Mouse (Mus musculus): ENCODE results near the gene Dph1.

Dph1 gene

DNA sequence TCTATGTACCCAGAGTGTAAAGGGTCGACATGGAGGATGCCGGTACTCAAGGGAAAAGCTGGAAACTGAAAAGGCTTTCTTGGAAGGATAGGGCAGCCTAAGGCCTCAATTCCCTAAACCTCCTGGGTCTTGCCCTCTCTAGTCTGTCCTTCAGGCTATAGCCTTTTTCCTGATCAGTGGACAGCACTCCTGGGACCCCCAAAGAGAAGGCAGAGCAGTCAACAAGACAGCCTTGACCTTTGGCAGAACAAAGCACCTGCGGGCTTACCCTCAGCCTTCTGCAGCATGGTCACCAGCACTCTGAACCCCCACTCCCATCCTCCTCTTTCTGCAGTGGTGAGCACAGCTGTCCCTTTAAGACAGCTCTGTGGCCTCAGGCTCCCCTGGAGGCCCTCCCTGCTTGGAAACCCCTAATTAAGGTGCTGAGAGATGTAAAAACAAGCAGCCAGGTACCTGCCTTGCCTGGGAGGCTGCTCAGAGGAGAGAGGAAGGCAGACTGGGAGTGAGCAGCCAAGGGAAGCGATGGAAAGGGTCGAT lies at the start of gene Dph1:
TSS of gene Dph1 (minus strand) at position 337 of the 537 bp plus-strand sequence.
- DNase-seq (ENCODE audit: low spot score in 2 of 2), result no peak

DNA sequence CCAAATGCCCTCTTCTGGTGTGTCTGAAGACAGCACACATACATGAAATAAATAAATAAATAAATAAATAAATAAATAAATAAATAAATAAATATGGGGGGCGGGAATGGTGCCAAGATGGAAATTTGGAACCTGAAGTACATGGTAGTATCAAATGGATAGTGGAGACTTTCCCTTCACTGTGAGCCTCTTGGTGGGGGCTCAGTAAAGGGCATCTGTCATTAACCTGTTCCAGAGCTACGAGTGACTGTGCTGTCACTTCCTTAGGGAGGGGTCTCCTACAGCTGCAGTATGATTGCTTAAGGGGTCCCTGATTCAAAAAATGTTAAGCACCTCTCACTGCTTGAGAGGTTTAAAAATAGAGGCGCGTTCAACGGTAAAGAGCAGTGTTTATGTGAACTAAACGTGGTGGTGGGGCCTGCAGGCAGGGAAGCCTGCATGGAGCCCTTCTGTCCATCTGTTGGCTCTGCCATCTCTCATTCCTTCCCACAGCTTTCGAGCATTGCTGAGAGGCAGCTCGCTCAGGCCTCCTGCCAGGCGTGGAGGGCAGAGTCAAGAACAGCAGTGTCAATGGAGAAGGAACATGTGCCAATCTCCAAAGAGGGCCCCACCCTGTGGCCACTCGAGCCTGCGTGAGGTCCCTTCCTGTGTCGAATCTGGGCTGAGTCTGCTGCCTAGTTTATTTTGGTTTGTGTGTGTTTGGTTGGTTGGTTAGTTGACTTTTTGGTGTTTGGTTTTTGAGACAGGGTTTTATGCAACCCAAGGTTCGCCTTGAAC lies 49.3 kb upstream of the Dph1 start:
- peak in 1 of 2 experiments; percentile 52 for DNase-seq (ENCODE audit: low spot score in 2 of 2)

DNA sequence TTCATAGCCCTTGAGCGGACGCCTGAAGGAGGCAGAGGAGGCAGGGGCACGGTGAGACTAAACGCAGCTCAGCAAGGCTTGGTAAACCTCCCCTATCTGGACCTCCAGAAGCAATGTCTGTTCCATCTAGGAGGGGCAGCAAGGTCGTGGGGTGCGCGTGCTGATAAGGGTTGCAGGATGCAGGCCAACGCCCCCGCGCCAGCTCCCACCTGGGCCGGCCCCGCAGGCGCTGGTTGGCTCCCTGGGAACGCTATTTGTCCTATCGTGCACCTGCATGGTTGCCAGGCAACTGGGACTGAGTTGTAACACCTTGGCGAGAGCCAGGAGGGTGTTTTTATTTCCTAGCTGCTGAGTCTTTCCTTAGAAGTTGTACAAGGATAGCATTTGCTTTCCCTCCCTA lies 43.7 kb upstream of the Dph1 start:
- no peak for DNase-seq (ENCODE audit: low spot score in 2 of 2)

DNA sequence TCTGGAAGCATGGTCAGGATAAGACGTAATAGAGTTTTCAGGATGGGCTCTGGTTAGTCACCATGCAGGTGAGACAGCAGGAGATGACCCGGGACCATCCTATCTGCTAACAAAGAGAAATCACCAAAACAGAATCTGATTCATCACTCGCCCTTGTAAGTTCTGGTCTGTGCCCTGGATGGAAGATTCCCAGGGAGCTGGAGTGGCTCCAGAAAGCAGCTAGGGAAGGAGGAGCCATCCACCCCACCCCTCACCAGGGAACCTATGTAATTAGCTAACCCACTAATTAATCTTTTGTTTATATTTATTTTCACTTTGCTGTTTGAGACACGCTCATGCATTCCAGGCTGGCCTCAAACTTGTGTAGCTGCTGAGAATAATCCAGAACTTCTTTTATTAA lies 41.4 kb upstream of the Dph1 start:
- no peak for DNase-seq (ENCODE audit: low spot score in 2 of 2)

DNA sequence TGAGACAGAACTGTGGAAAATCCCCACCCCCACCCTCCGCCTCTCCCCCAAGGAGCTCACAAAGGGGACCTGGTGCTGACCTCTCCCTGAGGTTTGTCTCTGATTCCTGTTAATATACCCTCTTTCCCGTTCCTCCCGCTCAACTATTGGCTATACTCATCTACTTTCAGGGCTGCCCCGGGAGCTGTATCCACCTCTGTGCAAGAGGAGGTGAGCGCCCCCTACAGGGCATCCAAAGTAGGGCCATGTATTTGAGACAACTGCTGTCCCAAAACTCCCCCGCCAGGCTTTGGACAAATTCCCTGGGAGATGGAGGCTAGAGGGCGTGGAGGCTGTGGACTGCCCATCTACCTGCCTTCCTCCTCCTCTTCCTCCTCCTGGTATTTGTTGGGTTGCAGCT lies 40.7 kb upstream of the Dph1 start:
- DNase-seq (ENCODE audit: low spot score in 2 of 2), result peak in 1 of 2 experiments; percentile 44

DNA sequence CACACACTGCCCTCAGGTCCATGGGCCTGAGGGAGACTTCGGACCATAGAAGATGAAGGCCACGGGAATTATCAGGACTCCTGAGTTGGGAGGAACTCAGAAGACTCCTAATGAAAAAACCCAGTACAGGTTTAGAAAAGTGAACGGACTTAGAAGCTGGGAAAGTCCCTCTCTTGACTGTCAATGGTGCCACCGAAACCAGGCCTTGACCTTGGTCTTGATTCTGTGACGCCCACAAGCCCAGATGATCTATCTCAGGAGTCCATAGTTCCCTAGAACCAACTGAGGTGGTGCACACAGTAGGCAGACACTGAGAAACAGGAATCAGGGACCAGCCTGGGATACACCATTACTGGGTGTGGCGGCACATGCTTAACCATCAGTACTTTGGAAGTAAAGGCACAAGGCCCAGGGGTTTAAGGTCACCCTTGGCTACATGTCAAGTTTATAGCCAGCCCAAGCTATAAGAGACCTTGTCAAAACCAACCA lies 39.3 kb upstream of the Dph1 start:
- no peak for DNase-seq (ENCODE audit: low spot score in 2 of 2)

DNA sequence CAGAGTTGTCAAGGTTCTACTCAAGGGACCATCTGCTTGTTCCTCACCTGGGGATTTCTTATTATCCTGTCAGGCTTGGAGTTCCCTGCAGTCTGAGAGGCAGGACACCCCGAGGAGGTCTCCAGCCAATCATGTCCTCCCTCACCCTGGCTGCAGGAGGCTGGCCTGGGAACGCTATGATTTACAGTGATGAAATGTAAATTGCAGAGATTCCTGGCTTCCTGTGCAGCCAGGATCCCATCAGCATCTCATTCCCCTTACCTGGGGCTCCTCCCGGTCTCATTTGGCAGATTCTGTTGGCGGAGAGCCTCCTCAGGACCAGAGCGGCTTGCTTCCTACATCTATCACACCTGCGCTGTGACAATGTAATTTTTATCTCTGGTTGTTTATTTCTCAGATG lies 38.2 kb upstream of the Dph1 start:
- no peak for DNase-seq (ENCODE audit: low spot score in 2 of 2)

DNA sequence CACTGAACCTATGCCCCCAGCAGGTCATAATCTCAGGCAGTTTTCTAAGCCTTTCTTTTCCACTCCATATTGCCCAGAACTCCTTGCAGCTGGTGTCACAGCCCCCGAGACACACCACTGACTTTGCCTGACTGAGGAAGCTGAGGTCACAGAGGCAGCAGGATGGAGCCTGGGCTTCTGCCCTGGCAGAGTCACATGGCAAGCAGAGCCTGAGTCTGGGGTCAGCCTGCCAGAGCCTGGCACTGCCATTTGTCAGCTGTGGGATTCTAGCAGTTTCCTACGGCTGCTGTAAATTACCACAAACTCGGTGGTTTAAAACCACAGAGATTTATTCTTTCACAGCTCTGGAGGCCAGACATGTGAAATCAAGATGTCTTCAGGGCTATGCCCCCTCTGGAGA lies 36.6 kb upstream of the Dph1 start:
- no peak for DNase-seq (ENCODE audit: low spot score in 2 of 2)

DNA sequence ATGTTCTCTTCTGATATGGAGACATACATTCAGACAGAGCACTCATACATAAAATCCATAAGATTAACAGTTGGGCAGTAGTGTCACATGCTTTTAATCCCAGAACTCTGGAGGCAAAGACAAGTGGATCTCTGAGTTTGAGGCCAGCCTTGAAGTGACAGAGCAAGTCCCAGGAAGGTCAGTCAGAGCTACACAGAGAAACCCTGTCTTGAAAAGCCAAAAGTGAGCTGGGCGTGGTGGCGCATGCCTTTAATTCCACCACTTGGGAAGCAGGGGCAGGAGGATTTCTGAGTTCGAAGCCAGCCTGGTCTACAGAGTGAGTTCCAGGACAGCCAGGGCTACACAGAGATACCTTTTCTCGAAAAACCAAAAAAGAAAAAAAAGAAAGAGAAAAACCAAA lies 33.8 kb upstream of the Dph1 start:
- DNase-seq (ENCODE audit: low spot score in 2 of 2), result no peak

DNA sequence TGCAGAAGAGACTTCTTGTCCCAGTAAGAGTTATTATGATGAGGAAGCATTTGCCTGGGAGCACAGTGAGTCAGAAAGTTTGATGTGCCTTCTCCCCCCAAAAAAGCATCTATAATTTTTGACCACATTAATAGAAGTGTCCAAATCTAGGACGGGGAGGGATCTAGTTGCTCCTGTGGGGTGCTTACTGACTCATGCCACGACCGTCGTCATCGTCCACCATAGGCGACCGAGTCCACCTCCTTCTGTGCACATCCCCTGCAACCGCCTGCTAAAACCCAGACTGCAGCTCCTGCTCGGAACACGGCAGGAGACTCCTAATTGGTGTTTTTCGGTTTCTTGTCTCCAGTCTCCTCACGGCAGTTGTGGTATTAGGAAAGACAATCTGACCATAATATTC lies 33.0 kb upstream of the Dph1 start:
- no peak for DNase-seq (ENCODE audit: low spot score in 2 of 2)

DNA sequence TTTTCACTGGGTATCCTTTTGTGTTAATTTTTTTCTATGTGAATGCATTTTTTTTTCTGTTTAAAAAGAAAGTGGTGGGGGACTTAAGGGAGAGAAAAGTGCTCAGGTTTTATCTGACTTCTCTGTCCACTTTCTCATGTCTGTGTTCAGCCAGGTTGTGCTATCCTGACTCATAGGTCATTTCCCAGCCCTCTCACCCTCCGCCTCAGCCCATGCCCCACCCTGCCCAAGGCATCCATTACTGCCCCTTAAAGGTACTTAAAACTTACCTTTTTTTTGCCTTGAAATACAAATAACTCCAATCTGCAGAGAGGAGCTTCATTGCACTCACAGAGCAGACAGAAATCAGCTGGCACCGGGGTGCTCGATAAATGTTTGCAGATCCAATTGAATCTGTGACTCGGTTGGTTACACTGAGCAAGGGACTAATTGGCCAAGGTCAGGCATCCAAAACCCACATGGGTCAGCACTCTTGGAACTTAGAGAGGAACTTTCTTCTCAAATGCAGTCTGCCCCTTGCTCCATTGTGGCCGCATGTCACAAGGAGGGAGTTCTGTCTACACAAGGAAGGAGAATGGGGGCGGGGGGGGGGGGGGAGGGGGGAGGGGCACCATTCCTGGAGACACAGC lies 29.6 kb upstream of the Dph1 start:
- DNase-seq (ENCODE audit: low spot score in 2 of 2), result no peak

DNA sequence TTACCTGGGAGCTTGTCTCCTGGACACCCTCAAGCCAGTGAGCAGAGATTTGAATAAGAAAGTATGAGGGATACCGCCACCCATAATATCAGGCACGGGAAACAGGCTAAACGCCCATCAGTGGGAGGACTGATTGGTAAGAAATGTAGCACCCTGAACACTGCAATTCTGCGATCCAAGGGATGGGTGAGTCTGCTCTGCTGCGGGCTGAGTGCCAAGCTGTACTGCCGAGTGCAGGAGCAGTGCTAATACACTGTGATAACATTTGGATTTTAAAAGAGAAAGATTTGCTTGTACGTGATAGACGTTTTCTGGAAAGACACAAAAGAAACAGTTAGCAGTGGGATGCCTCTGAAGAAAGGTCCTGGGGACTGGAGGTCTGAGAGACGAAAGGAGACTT lies 29.1 kb upstream of the Dph1 start:
- no peak for DNase-seq (ENCODE audit: low spot score in 2 of 2)

DNA sequence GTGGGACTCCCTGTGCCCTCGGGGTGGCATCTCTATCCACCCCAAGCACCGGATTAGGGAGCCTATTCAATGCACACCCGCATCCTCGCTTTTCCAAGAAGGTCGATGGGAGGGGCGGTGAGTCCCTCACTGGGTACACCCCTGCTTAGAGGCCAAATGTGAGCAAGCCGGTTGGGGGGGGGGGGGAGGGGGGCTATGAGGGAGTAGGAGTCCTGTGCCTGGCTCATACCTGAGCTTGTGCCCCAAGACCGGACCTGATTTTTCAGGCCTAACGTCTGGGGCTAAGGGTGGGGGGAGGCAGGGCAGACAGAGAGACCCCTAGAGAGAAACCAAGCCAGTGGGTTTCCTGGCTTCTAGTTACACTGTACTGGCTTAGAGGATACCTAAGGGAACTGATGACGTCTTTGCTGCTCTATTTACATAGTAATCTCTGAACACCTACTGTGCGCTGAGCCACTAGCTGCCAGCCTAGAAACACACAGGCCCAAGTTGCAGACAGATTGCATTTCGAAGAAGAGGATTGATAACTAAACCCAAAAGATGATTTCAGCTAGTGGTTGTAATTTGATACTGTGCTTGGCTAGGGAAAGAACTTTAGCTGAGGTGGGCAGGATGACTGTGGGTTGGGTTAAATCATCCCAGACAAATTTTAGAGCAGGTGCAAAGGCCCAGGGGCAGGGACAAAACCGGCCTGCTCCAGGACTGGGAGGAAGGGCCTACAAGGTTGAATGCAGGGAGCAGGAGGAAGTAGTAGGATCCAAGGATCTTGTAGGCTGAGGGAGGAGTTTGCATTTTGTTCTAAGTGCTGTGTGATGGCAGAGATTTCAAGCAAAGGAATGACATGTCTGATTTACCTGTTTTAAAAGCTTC lies 23.3 kb upstream of the Dph1 start:
- no peak for DNase-seq (ENCODE audit: low spot score in 2 of 2)

DNA sequence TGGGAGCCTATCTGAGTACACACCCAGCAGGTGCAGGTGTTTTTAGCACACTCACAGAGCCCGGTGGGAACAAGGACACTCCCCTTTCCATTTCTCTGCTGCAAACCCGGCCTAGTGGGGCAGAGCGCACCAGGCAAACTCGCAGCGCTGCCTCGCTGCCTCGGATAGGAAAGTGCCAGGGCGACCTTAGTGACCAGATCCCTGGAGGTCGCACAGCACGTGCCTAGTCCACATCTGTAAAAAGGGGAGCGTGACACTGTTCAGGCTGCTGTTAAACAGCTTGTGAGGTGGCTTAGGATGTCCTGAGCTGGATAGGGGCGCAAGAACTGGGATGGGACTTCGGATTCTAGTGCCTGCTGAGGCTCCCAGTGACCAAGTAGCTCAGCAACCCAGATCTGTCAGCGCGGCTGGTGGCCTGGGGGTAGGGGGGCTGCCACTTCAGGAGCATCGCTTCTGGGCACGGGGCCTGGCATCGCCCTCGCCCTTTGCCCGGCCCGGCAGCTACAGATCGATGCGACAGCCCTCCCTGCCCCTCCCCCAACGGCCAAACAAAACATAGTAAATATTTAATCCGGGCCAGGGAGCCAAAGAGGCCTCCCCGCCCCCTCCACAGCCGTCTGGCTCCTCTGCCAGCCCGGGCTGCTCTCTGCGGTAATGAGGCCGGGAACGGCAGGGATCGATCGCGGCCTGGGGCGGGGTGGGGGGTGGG lies 22.5 kb upstream of the Dph1 start:
- DNase-seq (ENCODE audit: low spot score in 2 of 2), result peak in 1 of 2 experiments; percentile 61

DNA sequence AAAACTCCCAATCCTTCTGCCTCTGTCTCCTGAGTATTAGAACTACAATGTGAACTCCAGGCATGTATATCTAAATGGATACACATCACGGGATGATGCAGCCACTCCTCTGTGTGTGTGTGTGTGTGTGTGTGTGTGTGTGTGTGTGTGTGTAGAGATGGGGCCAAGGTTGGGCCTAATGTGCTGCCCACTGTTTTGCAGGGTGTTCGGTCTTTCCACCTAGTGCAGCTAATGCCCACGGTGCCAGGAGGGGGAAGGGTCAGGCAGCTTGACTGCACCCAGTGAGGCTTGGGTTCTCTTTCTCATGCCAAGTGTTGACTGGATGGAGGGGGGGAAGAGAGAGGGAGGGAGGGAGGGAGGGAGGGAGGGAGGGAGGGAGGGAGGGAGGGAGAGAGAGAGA lies 21.8 kb upstream of the Dph1 start:
- DNase-seq (ENCODE audit: low spot score in 2 of 2), result no peak

DNA sequence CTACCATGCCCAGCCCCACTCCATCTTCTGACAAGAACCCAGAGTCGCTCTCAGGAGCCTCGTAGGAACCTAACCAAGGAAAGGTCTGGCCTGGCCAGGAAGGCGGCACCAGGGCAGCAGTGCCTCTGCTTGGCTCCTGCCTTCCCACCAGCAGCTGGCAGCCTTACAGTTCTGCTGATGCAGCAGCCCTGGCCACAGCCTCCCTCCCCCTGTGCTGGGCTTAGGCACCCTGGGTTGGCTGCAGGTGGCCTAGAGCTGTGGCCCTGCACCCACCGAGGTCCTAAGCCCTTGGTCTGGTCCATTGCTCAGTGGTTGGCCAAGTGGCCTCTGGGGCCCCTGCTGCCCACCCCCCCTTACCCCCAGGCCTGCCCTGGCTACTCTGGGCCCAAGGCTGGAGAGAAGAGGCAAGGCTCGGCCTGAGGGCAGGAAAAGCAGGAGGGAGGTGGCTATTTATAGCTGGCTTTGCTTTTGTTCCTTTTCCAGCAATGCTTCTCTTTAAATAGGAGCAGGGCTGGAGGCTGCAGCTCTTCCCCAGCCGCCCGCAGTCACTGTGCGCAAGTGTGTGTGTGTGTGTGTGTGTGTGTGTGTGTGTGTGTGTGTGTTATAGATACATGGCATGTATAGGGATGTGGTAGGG lies 21.1 kb upstream of the Dph1 start:
- no peak for DNase-seq (ENCODE audit: low spot score in 2 of 2)

DNA sequence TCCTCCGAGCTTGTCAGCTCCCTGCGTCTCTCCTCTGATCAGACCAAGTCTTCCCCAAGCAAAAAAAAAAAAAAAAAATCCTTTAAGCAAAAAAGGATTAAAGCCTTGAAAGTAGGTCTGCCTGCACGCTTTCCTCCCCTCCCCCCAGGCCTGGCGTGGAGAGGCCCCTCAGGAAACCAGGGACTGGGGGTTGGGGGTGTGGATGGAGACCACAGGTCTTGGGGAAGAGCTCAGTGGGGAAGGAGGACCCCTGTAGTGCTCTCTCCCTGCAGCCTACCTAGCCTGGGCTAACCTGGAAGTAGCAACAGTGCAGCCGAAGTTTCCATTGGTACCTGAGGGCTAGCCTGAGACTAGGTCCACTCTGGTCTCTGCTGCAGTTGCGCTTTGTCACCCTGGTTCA lies 19.7 kb upstream of the Dph1 start:
- DNase-seq (ENCODE audit: low spot score in 2 of 2), result no peak

DNA sequence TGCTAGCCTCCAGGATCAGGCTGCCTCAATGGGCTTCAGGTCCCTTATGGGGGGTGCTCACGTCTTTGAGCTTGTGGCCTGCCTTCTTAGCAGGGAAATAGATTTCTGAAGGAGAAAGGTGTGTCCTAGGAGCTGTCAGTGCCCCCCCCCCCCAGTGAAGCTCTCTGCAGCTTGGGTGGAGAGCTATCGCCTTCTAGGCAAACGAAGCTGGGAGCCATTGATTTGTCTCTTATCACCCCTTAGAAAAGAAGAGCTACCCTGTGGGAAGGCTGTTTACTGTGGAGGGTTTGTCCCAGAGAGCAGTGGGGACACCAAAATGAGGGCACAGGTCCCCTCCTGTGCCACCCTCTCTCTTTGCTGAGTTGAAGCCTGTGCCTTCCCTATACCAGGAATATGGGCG lies 19.1 kb upstream of the Dph1 start:
- no peak for DNase-seq (ENCODE audit: low spot score in 2 of 2)

DNA sequence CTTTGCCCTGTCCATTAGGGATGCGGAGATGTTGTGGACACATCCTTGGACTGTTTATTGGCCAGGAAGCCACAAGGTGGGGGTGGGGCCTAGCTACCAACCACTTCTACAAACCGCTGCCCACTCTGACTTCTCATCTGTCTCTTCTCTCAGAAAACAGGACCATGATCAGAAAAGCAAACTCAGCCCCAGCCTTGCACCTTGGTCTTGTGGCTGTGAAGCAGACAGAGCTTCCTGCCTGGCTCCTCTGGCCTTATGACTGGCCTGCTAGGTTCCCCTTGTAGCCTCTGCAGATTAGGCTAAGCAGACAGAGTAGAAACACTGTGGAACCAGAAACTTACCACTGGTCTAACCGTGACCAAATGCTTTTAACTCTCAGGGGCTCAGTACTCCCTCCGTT lies 18.3 kb upstream of the Dph1 start:
- DNase-seq (ENCODE audit: low spot score in 2 of 2), result no peak

DNA sequence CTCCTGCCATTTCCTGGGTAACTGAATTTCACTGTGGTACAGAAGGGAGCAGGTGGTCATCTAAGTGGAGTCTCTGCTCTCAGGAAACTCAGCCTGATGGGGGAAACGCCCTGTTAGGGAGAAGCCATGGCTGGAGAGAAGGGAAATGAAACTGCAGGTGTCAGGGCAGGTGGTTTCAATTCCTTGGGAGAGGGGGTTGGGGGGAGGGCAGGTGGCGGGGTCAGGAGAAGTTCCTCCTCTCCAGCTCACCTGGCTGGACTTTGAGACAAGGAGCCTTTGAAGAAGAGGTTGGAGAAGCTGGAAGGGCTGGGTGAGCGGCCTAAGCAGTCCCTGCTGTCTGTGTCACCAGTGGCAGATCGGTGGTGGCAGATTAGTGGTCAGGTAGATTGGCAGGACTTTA lies 15.3 kb upstream of the Dph1 start:
- no peak for DNase-seq (ENCODE audit: low spot score in 2 of 2)

DNA sequence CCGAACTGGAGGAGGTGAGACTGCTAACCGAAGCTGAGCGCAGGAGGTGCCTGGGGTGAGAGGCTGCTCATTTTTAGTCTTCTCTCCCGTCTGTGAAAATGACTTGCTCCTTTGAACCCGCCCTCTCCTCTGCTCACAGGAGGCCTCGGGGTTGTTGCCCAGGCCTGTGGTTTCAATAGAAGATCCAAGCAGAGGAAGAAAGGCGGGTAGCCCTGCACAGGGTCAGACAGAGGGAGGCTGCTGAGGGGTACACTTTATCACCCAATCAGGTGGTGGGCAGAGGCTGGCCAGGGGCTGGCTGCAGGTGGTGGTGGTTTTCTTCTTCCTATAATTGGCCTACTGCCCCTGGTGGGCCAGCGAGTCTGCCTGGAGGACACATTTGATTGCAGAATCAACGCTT lies 13.4 kb upstream of the Dph1 start:
- no peak for DNase-seq (ENCODE audit: low spot score in 2 of 2)
